Mouse (Mus musculus): Measurements from ENCODE around the gene Mrpl1.

Mrpl1 gene

GRCm38 (mm10) chr5:96306271-96306670, 97.0 kb downstream of the Mrpl1 start:
- ATAC-seq (ENCODE audit: insufficient number of reproducible peaks, low FRiP score, low TSS enrichment) = no peak

GRCm38 (mm10) chr5:96306826-96307225, 97.5 kb downstream of the Mrpl1 start:
- no peak for ATAC-seq (ENCODE audit: insufficient number of reproducible peaks, low FRiP score, low TSS enrichment)

- no peak for ATAC-seq (ENCODE audit: insufficient number of reproducible peaks, low FRiP score, low TSS enrichment)
Measured at GRCm38 (mm10) chr5:96308086-96308485, 98.8 kb downstream of the Mrpl1 start.

- no peak for ATAC-seq (ENCODE audit: insufficient number of reproducible peaks, low FRiP score, low TSS enrichment)
Measured at GRCm38 (mm10) chr5:96308645-96309044, 99.4 kb downstream of the Mrpl1 start.

- no peak for ATAC-seq (ENCODE audit: insufficient number of reproducible peaks, low FRiP score, low TSS enrichment)
Measured at GRCm38 (mm10) chr5:96309566-96309965, 100.3 kb downstream of the Mrpl1 start.

GRCm38 (mm10) chr5:96311677-96312076, 102.4 kb downstream of the Mrpl1 start:
- no peak for ATAC-seq (ENCODE audit: insufficient number of reproducible peaks, low FRiP score, low TSS enrichment)
